Mouse (Mus musculus) CH12.LX (cell line): Measurements from ENCODE around the gene Cachd1. TPM values are rescaled to one million over a fixed set of nuclear protein-coding genes. Genes with fewer than 3 reads are reported as not detected.

ENCODE experiments used
- DNase-seq: peaks from one replicate; pipeline ENCODE4 v3.0.0-alpha.2; 2013; ENCODE audit errors: extremely low read depth
- H3K27ac ChIP-seq: 2 replicates; pipeline ENCODE4 v1.5.1; 2012; ENCODE audit warnings: low read depth, mild to moderate bottlenecking, control low read depth, moderate library complexity; ENCODE audit not compliant: insufficient read depth
- H3K27me3 ChIP-seq: replicated peaks from 2 replicates; pipeline ENCODE3; 2012; ENCODE audit warnings: inconsistent platforms
- H3K36me3 ChIP-seq, 2 experiments: replicated peaks in 1 of 2; 2 replicates each; pipeline versions ENCODE3 to v1.6.1; 2012; ENCODE audit warnings: inconsistent platforms in 1 of 2, low read length in 1 of 2, mild to moderate bottlenecking in 1 of 2, mixed read lengths in 1 of 2, moderate library complexity in 1 of 2; ENCODE audit not compliant: control insufficient read depth in 1 of 2, insufficient read depth in 1 of 2
- H3K4me1 ChIP-seq, 2 experiments: 2 replicates each; pipeline ENCODE4 v1.6.1; 2012; ENCODE audit warnings: inconsistent platforms in 1 of 2, moderate library complexity in 1 of 2; ENCODE audit not compliant: insufficient read depth in 2 of 2, control insufficient read depth in 1 of 2
- H3K4me2 ChIP-seq: 2 replicates; pipeline ENCODE4 v1.6.1; 2012; ENCODE audit warnings: low read depth, mild to moderate bottlenecking, control low read depth; ENCODE audit not compliant: poor library complexity, insufficient read depth, severe bottlenecking
- H3K4me3 ChIP-seq, 3 experiments: fragments of 150-350 bp in 1 of 3; sonication (generic) in 1 of 3; replicated peaks in 1 of 3; 2 replicates each; pipeline versions ENCODE3 to v1.5.1; 2011 to 2012; ENCODE audit warnings: low read depth in 2 of 3, low read length in 2 of 3, mild to moderate bottlenecking in 2 of 3, moderate library complexity in 2 of 3, control low read depth in 1 of 3, improper control_type of control experiment in 1 of 3, inconsistent platforms in 1 of 3, mixed read lengths in 1 of 3; ENCODE audit not compliant: poor library complexity in 1 of 3
- H3K79me2 ChIP-seq: replicated peaks from 2 replicates; pipeline ENCODE4 v1.6.1; 2012; ENCODE audit warnings: mild to moderate bottlenecking, moderate library complexity; ENCODE audit not compliant: control insufficient read depth, poor library complexity, insufficient read depth, severe bottlenecking; ENCODE audit errors: extremely low read depth
- H3K9ac ChIP-seq: 2 replicates; pipeline ENCODE4 v1.6.1; 2012; ENCODE audit warnings: low read depth, mild to moderate bottlenecking, control low read depth, moderate library complexity; ENCODE audit not compliant: insufficient read depth
- H3K9me3 ChIP-seq: replicated peaks from 2 replicates; pipeline ENCODE3; 2012; ENCODE audit warnings: low read length, inconsistent platforms, mixed read lengths
- CHD2 ChIP-seq: IDR thresholded peaks from 2 replicates; pipeline ENCODE4 v1.6.1; 2011; ENCODE audit warnings: low read length, improper control_type of control experiment
- CTCF ChIP-seq, 2 experiments: IDR thresholded peaks in 1 of 2; conservative IDR thresholded peaks in 1 of 2; 2 replicates each; pipeline ENCODE4 v1.5.1; 2011 to 2012; ENCODE audit warnings: low read depth in 2 of 2, low read length in 2 of 2, improper control_type of control experiment in 1 of 2, inconsistent platforms in 1 of 2, mild to moderate bottlenecking in 1 of 2, moderate library complexity in 1 of 2
- EP300 ChIP-seq: IDR thresholded peaks from 2 replicates; pipeline ENCODE4 v1.6.1; 2011; ENCODE audit warnings: low read length, improper control_type of control experiment
- GABPA ChIP-seq: IDR thresholded peaks from 2 replicates; pipeline ENCODE4 v1.6.1; 2012; ENCODE audit warnings: low read depth, low read length, improper control_type of control experiment, inconsistent platforms; ENCODE audit not compliant: insufficient replicate concordance
- JUND ChIP-seq: conservative IDR thresholded peaks from 2 replicates; pipeline ENCODE4 v1.6.1; 2011; ENCODE audit warnings: low read depth, low read length, improper control_type of control experiment
- KAT2A ChIP-seq: IDR thresholded peaks from 2 replicates; pipeline ENCODE4 v1.6.1; 2012; ENCODE audit warnings: low read length, improper control_type of control experiment, inconsistent platforms; ENCODE audit not compliant: insufficient replicate concordance
- MAFK ChIP-seq: IDR thresholded peaks from 2 replicates; pipeline ENCODE4 v1.6.1; 2011; ENCODE audit warnings: low read length, improper control_type of control experiment; ENCODE audit not compliant: insufficient replicate concordance
- MAZ ChIP-seq: IDR thresholded peaks from 2 replicates; pipeline ENCODE4 v1.6.1; 2012; ENCODE audit warnings: low read depth, mild to moderate bottlenecking, inconsistent platforms, low read length, improper control_type of control experiment, moderate library complexity
- MEF2A ChIP-seq: IDR thresholded peaks from 2 replicates; pipeline ENCODE4 v1.6.1; 2014; ENCODE audit warnings: low read depth, mild to moderate bottlenecking, inconsistent platforms, low read length, improper control_type of control experiment, borderline replicate concordance
- MXI1 ChIP-seq: IDR thresholded peaks from 2 replicates; pipeline ENCODE4 v1.6.1; 2011; ENCODE audit warnings: mild to moderate bottlenecking, low read depth, low read length, improper control_type of control experiment
- MYC ChIP-seq: IDR thresholded peaks from 2 replicates; pipeline ENCODE4 v1.6.1; 2011; ENCODE audit warnings: low read depth, mild to moderate bottlenecking, improper control_type of control experiment, low read length
- NELFE ChIP-seq: IDR thresholded peaks from 2 replicates; pipeline ENCODE4 v1.6.1; 2011; ENCODE audit warnings: low read depth, low read length, improper control_type of control experiment
- POLR2A ChIP-seq: IDR thresholded peaks from 2 replicates; pipeline ENCODE4 v1.6.1; 2011; ENCODE audit warnings: low read depth, mild to moderate bottlenecking, improper control_type of control experiment, low read length
- POLR2AphosphoS2 ChIP-seq: IDR thresholded peaks from 2 replicates; pipeline ENCODE4 v1.6.1; 2011; ENCODE audit warnings: low read depth, low read length, improper control_type of control experiment
- RAD21 ChIP-seq: IDR thresholded peaks from 2 replicates; pipeline ENCODE4 v1.6.1; 2011; ENCODE audit warnings: low read depth, mild to moderate bottlenecking, low read length, improper control_type of control experiment, moderate library complexity
- SIN3A ChIP-seq: IDR thresholded peaks from 2 replicates; pipeline ENCODE4 v1.6.1; 2012; ENCODE audit warnings: low read length, improper control_type of control experiment, inconsistent platforms
- TBP ChIP-seq: conservative IDR thresholded peaks from 2 replicates; pipeline ENCODE4 v1.6.1; 2011; ENCODE audit warnings: low read depth, low read length, improper control_type of control experiment
- USF1 ChIP-seq: IDR thresholded peaks from 2 replicates; pipeline ENCODE4 v1.6.1; 2014; ENCODE audit warnings: low read depth, mild to moderate bottlenecking, inconsistent platforms, low read length, improper control_type of control experiment
- USF2 ChIP-seq: conservative IDR thresholded peaks from 2 replicates; pipeline ENCODE4 v1.6.1; 2011; ENCODE audit warnings: low read depth, low read length, improper control_type of control experiment
- ZKSCAN1 ChIP-seq: IDR thresholded peaks from 2 replicates; pipeline ENCODE4 v1.6.1; 2012; ENCODE audit warnings: low read depth, inconsistent platforms, low read length, improper control_type of control experiment, borderline replicate concordance
- ZMIZ1 ChIP-seq: IDR thresholded peaks from 2 replicates; pipeline ENCODE4 v1.6.1; 2012; ENCODE audit warnings: low read depth, mild to moderate bottlenecking, inconsistent platforms, low read length, improper control_type of control experiment
- ZNF384 ChIP-seq: IDR thresholded peaks from 2 replicates; pipeline ENCODE4 v1.6.1; 2012; ENCODE audit warnings: low read depth, low read length, improper control_type of control experiment, inconsistent platforms
- dilution Hi-C: fragments of 300-500 bp; cut with MboI; formaldehyde crosslinking; loops from 2 replicates; pipeline ENCODE4 v1.14.3; 2020; ENCODE audit warnings: low sequenced_read_pairs; ENCODE audit not compliant: extremely low pct_unique_long_range_greater_than_20kb, extremely low pct_ligation_motif_present
- in situ Hi-C: fragments of 300-500 bp; cut with MboI; formaldehyde crosslinking; loops from 3 replicates; pipeline ENCODE4 v1.14.3; 2019; ENCODE audit warnings: low sequenced_read_pairs, low pct_ligation_motif_present, low pct_unique_long_range_greater_than_20kb, mixed read lengths
- polyA plus RNA-seq: library from polyadenylated mRNA; unstranded; fragments of >175 nt; gene quantifications from 2 replicates; pipeline ENCODE4 v1.2.1, GENCODE M21; 2012; ENCODE audit warnings: low read depth; ENCODE audit not compliant: insufficient read length
- total RNA-seq, 2 experiments: library from RNA; depleted of rRNA; stranded (reverse); fragments of 300-350 nt in 1 of 2; fragments of >200 nt in 1 of 2; gene quantifications; 2 replicates each; pipeline ENCODE4 v1.2.3; 2012 to 2014

The Cachd1 gene
- total and polyA plus RNA-seq, 3 experiments, result 0.13 to 0.24 (median 0.20) TPM

GRCm38 (mm10) chr4:101002961-101003360 lies 226.5 kb downstream of the Cachd1 start:
- H3K36me3 ChIP-seq, result no peaks in the 10 kb centered on the region
- peaks cover 3 to 10% of the 10 kb centered on the region in 2 experiments; a peak in 2 of 4 replicates for H3K4me1 ChIP-seq
- in situ Hi-C loops, result no loop called here
- TF ChIP-seq POLR2A (no peak), MYC (no peak), EP300 (no peak), SIN3A (no peak), MXI1 (no peak), TBP (no peak), CTCF (conservative IDR thresholded peaks at IDR 0.05 in 1 of 2, IDR thresholded peaks at IDR 0.05 in 1 of 2; ENCODE audit: low read depth in 2 of 2, low read length in 2 of 2) (no peak), MEF2A (no peak), ZKSCAN1 (no peak), ZNF384 (no peak), CHD2 (no peak), ZMIZ1 (no peak), MAFK (no peak), RAD21 (no peak), JUND (no peak)
- TF ChIP-seq, all 38 proteins: peak for 0
- H3K4me3 ChIP-seq, result no peak overlapping the region
- H3K9ac ChIP-seq, result no peak overlapping the region
- peaks cover 5% of the 10 kb centered on the region for H3K9me3 ChIP-seq
- no peak overlapping the region for H3K4me2 ChIP-seq
- DNase-seq, result no peak
- H3K27me3 ChIP-seq, result no peaks in the 10 kb centered on the region
- no peak overlapping the region for H3K27ac ChIP-seq
- dilution Hi-C loops, result no loop called here
- no peaks in the 10 kb centered on the region for H3K79me2 ChIP-seq

GRCm38 (mm10) chr4:101008362-101008769 lies 231.9 kb downstream of the Cachd1 start:
- H3K9me3 ChIP-seq, result no peaks in the 10 kb centered on the region
- H3K4me1 ChIP-seq, result no peaks in the 10 kb centered on the region
- TF ChIP-seq KAT2A (no peak), CHD2 (no peak), USF2 (no peak), SIN3A (no peak), NELFE (no peak), ZKSCAN1 (no peak), CTCF (conservative IDR thresholded peaks at IDR 0.05 in 1 of 2, IDR thresholded peaks at IDR 0.05 in 1 of 2; ENCODE audit: low read depth in 2 of 2, low read length in 2 of 2) (no peak), MAFK (no peak), USF1 (no peak), GABPA (no peak), MEF2A (no peak), MAZ (no peak), POLR2AphosphoS2 (no peak), RAD21 (no peak)
- TF ChIP-seq, all 38 proteins: peak for 0
- no peak for DNase-seq
- H3K4me3 ChIP-seq, result no peak overlapping the region
- no peaks in the 10 kb centered on the region for H3K36me3 ChIP-seq
- no peak overlapping the region for H3K4me2 ChIP-seq
- in situ Hi-C loops (no loop called here), dilution Hi-C loops (no loop called here)
- no peak overlapping the region for H3K27ac ChIP-seq
- H3K79me2 ChIP-seq, result no peaks in the 10 kb centered on the region
- H3K27me3 ChIP-seq, result no peaks in the 10 kb centered on the region
- H3K9ac ChIP-seq, result no peak overlapping the region
